Mouse (Mus musculus) lung, adult 2 months (tissue): ENCODE data around the gene Nxpe3.

Source experiments
- CTCF ChIP-seq: fragments of 200-500 bp; IDR thresholded peaks from 2 replicates; pipeline ENCODE4 v1.5.1; 2011; ENCODE audit warnings: mild to moderate bottlenecking, low read length, control low read depth; ENCODE audit not compliant: insufficient read depth
- POLR2A ChIP-seq: fragments of 200-500 bp; IDR thresholded peaks from 2 replicates; pipeline ENCODE4 v1.6.1; 2011; ENCODE audit warnings: low read depth, mild to moderate bottlenecking, control low read depth, low read length, borderline replicate concordance; ENCODE audit errors: extremely low read depth

DNA sequence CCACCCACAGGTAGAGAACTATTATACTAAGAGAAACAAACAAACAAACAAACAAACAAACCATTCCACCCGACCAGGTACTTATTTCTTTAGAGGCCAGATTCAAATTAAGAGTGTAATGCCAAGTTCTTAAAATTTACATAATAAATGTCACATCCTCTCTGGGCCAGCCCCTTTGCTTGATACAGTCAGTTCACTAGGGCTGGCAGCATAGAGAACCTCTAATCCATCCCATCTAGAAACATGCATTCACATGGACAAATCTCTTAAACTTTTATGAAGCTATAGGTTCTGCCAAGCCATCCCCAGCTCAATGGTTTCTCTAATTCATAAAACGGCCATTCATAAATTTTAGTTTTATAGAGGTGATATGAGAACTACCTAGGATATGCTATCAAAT, 57.9 kb downstream of the Nxpe3 start:
- TF ChIP-seq CTCF (no peak), POLR2A (no peak)
